Mouse (Mus musculus): ENCODE data around the gene Tmem110. TPM values are rescaled to one million over a fixed set of nuclear protein-coding genes. Genes with fewer than 3 reads are reported as not detected.

Gene Tmem110
- polyA plus RNA-seq, 1 experiment = 26.2 TPM

- no peak for DNase-seq (ENCODE audit: low spot score)
Observed at GRCm38 (mm10) chr14:30862368-30862767, 37.0 kb downstream of the Tmem110 start.

- DNase-seq (ENCODE audit: low spot score) = no peak
Observed at GRCm38 (mm10) chr14:30865311-30865710, 39.9 kb downstream of the Tmem110 start.

- no peak for DNase-seq (ENCODE audit: low spot score)
Observed at GRCm38 (mm10) chr14:30867042-30867441, 41.7 kb downstream of the Tmem110 start.

GRCm38 (mm10) chr14:30868826-30869225, 43.4 kb downstream of the Tmem110 start:
- no peak for DNase-seq (ENCODE audit: low spot score)

GRCm38 (mm10) chr14:30869391-30869801, 44.0 kb downstream of the Tmem110 start:
- no peak for DNase-seq (ENCODE audit: low spot score)

- no peak for DNase-seq (ENCODE audit: low spot score)
Observed at GRCm38 (mm10) chr14:30870206-30871147, 45.1 kb downstream of the Tmem110 start.

GRCm38 (mm10) chr14:30874095-30874700, 48.8 kb downstream of the Tmem110 start:
- DNase-seq (ENCODE audit: low spot score) = no peak

GRCm38 (mm10) chr14:30875130-30875865, 49.9 kb downstream of the Tmem110 start:
- DNase-seq (ENCODE audit: low spot score) = no peak

- DNase-seq (ENCODE audit: low spot score) = no peak
Observed at GRCm38 (mm10) chr14:30875955-30876354, 50.6 kb downstream of the Tmem110 start.

- no peak for DNase-seq (ENCODE audit: low spot score)
Observed at GRCm38 (mm10) chr14:30876451-30876850, 51.1 kb downstream of the Tmem110 start.

GRCm38 (mm10) chr14:30877827-30878226, 52.4 kb downstream of the Tmem110 start:
- no peak for DNase-seq (ENCODE audit: low spot score)

- no peak for DNase-seq (ENCODE audit: low spot score)
Observed at GRCm38 (mm10) chr14:30878958-30879571, 53.7 kb downstream of the Tmem110 start, which contains the start of gene Mustn1. Gene Mustn1 (plus strand): TSS chr14:30879200.

GRCm38 (mm10) chr14:30879794-30880193, 54.4 kb downstream of the Tmem110 start:
- DNase-seq (ENCODE audit: low spot score) = no peak

GRCm38 (mm10) chr14:30880251-30880650, 54.9 kb downstream of the Tmem110 start:
- no peak for DNase-seq (ENCODE audit: low spot score)

- DNase-seq (ENCODE audit: low spot score) = no peak
Observed at GRCm38 (mm10) chr14:30880811-30881717, 55.7 kb downstream of the Tmem110 start.

- DNase-seq (ENCODE audit: low spot score) = no peak
Observed at GRCm38 (mm10) chr14:30881718-30882108, 56.3 kb downstream of the Tmem110 start.

- no peak for DNase-seq (ENCODE audit: low spot score)
Observed at GRCm38 (mm10) chr14:30885298-30885697, 59.9 kb downstream of the Tmem110 start.

- no peak for DNase-seq (ENCODE audit: low spot score)
Observed at GRCm38 (mm10) chr14:30886204-30886603, 60.8 kb downstream of the Tmem110 start, which contains the start of gene Itih4. Gene Itih4 (plus strand): TSS chr14:30886476.

GRCm38 (mm10) chr14:30888271-30888732, 62.9 kb downstream of the Tmem110 start:
- no peak for DNase-seq (ENCODE audit: low spot score)

- no peak for DNase-seq (ENCODE audit: low spot score)
Observed at GRCm38 (mm10) chr14:30899972-30900371, 74.6 kb downstream of the Tmem110 start.
